Mouse (Mus musculus) left cerebral cortex, postnatal 10 days (tissue): ENCODE data around the gene Foxn3. TPM values are rescaled to one million over a fixed set of nuclear protein-coding genes. Genes with fewer than 3 reads are reported as not detected.

Experiments
- DNase-seq, 2 experiments: peaks; one replicate each; pipeline ENCODE4 v3.0.0; 2021 to 2022; ENCODE audit warnings: low spot score in 2 of 2, mixed read lengths in 1 of 2; ENCODE audit errors: extremely low spot score in 1 of 2
- intact Hi-C: fragments of 180-260 bp; cut with DNase I; formaldehyde crosslinking; loops from one replicate; pipeline ENCODE4 v1.15.1; 2025
- total RNA-seq, 2 experiments: library from RNA; stranded (reverse); gene quantifications; 2 replicates each; pipeline ENCODE4 v1.2.3; 2021

Gene Foxn3
- total RNA-seq, 2 experiments from 2014 or later, result 50.7 to 65.1 TPM

- no peak for DNase-seq
Measured at GRCm38 (mm10) chr12:99263592-99264335, 299.6 kb downstream of the Foxn3 start.

DNA sequence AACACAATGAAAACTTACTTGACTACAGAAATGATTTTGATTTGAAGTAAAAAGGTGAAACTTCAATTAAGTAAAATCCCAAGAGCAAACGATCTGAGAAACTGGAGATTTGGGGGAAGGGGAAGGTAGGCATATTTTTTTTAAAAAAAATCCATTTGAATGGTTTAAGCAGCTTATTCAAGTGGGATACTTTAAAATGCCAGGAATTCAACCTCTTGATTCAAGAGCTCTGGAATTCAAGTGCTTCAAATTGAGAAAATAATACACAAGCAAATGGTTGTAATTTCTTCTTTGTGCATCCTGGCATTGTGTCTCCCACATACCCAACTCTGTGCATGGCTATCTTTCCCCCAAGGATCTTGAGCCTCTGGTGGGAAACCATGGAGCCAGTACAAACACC lies 300.5 kb downstream of the Foxn3 start:
- intact Hi-C loops, result no loop called here
- no peak for DNase-seq

More at GRCm38 (mm10) chr12:99263592-99264335, 299.6 kb downstream of the Foxn3 start:
- intact Hi-C loops, result no loop called here

DNA sequence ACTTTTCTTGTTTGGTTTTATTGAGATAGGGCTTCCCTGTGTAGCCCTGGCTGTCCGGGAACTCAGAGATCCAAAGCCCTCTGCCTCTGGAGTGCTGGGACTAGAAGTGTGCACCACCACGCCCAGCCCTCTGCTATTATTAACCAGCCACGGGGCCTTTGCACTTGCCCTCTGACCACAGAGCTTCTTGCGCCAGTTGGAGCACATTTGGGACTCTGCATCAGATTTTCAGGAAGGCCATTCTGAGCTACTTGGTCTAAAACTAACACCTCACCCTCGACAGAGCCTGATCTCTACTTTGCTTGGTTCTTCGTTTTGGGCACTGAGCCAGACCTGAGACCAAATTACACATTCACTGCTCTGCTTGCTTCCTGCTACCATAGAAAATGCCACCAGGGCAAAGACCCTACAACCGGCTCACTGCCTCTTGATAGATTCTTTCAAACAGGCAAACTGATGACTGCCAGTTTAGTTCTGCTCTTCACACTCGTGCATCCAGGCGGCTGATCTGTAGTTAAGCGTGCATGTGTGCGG lies 301.2 kb downstream of the Foxn3 start:
- intact Hi-C loops, result no loop called here
- no peak for DNase-seq

DNA sequence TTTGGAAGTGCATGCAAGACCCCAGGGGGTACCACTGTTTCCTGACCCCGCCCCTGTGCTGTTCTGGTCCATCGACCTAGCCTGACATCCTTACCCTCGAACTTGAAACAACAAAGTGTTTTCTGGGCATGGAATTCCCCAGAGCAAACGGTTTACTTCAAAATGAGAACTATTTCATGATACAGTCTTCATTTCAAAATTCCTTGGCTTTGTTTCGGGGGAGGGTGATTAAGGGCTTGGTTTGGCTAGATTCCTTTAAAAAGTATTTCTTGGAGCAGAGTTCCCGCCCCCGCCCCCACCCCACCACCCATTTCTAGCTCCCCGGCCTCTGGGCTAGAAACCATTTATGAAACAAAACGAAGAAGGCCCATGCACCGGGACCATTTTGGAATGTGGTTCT lies 303.2 kb downstream of the Foxn3 start:
- intact Hi-C loops, result no loop called here
- DNase-seq, result no peak

DNA sequence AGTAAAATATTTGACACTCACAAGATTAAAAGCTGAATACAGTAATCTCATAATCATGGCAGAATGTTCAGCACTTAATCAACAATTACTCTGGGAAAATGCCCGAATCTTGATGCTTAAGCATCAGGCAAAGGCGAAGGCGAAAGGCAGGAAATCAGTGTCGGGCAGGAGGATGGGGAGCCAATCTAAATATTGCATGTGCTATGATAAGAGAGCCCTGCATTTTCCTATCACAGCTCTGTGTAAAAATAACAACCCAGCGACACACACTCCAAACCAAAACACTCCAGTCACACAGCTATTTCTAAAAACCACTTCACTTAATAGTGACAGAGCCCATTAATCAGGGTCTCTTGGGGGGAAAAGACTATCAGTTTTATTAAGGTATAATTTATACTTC lies 305.8 kb downstream of the Foxn3 start:
- intact Hi-C loops, result no loop called here
- DNase-seq, result no peak

DNA sequence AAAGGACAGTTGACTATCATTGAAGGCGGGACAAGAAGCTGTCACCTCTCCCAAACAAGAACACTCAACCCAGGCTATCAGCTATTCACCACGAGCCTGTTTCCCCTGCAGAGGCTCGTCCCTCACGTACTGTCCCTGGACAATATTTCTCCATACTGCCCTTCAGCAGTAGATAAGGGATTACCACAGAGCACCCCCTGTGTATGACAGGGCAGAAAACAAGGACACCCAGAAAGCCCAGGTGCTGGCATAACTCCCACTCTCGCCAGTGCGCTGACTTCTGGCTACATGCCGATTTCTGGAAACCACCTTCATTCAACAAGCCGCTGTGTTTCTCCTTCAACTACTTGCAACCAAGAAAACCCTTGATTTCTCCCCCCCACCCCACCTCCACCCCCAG lies 306.4 kb downstream of the Foxn3 start:
- no peak for DNase-seq
- intact Hi-C loops, result no loop called here

DNA sequence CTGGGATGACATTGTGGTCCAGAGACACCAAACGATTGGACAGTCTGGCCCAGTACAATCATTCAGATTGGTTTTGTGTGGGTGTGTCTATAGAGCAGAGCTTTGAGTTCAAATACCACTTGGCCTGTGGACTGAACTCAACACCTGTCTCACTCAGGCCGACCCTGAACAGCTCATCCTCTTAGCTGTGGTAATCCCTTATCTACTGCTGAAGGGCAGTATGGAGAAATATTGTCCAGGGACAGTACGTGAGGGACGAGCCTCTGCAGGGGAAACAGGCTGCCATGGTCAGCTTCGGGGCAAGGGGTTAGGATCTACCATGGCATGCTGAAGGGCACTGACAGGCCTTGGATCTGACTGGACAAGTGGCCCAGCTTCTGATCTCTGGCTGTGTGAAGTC lies 306.9 kb downstream of the Foxn3 start:
- DNase-seq, result no peak
- intact Hi-C loops, result no loop called here

- DNase-seq, result no peak
- intact Hi-C loops, result no loop called here
Measured at GRCm38 (mm10) chr12:99254436-99254835, 308.9 kb downstream of the Foxn3 start.

- no peak for DNase-seq
- intact Hi-C loops, result no loop called here
Measured at GRCm38 (mm10) chr12:99253562-99253961, 309.8 kb downstream of the Foxn3 start.

GRCm38 (mm10) chr12:99248606-99249005 lies 314.8 kb downstream of the Foxn3 start:
- intact Hi-C loops, result no loop called here

GRCm38 (mm10) chr12:99247939-99248338 lies 315.4 kb downstream of the Foxn3 start:
- intact Hi-C loops, result no loop called here

More at GRCm38 (mm10) chr12:99248606-99249005, 314.8 kb downstream of the Foxn3 start:
- no peak for DNase-seq

DNA sequence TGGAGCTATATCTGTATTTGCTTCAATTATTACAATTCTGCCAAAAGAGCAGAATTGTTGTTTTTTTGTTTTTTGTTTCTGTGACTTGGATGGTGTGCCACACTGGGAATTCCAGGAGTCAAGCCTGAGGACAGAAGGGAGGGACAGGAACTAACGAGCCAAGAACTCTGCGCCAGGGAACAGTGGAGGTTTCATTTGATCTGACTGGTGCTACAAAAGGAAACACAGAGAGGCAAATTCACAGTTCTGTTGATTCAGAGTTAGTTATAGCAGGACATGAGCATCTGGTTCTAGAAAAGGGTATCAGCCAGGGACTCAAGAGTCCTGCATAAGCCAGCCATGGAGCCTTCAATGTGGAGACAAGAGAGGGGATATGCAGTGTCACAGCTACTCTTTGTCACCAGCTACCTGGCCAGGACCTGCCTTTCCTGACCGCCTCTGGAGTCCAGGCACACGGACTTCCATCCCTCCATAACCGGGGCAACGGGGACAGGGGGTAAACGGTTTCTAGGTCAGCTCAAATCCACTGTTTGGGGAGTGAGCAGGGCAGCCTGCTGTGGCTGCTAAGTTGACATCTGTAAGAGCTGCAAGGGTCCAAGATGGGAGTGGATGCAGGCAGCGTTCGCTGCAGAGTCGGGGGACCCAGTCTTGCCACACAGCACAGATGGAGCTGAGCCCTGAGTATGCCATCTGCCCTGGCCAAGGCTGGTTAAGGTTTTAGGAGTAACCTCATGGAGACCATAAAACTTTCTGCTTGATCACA lies 316.2 kb downstream of the Foxn3 start:
- intact Hi-C loops, result no loop called here
- DNase-seq, result no peak

More at GRCm38 (mm10) chr12:99247939-99248338, 315.4 kb downstream of the Foxn3 start:
- DNase-seq, result no peak

DNA sequence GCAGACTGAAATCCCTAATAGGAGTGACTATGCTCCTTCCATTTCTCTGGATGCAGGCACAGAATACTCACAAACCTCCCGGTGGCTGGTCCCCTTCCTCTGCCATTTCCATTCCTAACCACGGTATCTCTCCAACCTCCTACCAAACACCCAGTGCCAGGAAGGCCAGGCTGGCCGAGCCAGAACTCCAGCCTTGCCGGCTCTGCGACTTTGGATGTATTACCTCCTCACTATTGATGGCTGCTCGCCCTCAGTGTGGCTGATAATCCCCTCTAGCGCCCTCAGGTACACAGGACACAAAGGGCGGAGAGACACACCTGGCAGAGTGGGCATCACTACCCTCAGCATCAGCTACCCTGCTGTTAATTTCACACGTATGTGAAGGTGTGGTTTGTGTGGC lies 318.7 kb downstream of the Foxn3 start:
- DNase-seq, result no peak
- intact Hi-C loops, result no loop called here

DNA sequence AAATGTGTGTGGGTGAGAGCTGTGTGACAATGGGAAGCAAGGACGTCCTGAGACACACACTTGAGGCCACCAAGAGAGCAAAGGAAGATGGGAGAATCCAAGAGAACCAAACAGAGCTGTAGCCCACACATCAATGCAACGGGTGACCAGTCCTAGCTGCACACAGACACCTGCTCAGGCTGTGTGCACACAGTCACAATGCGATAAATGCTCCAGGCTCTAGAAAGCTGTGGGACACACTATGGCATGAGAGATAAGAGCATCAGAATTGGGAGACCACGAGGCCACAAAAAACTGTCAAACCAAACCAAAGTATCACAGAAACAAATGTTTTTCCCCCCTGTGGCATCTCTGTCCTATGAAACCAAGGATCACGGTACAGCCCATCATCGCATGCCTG lies 319.1 kb downstream of the Foxn3 start:
- intact Hi-C loops, result no loop called here

GRCm38 (mm10) chr12:99243316-99243715 lies 320.1 kb downstream of the Foxn3 start:
- intact Hi-C loops, result no loop called here

More for the DNA sequence above, 319.1 kb downstream of the Foxn3 start:
- no peak for DNase-seq

GRCm38 (mm10) chr12:99240185-99240726 lies 323.1 kb downstream of the Foxn3 start:
- intact Hi-C loops, result no loop called here
- no peak for DNase-seq

More at GRCm38 (mm10) chr12:99243316-99243715, 320.1 kb downstream of the Foxn3 start:
- no peak for DNase-seq

DNA sequence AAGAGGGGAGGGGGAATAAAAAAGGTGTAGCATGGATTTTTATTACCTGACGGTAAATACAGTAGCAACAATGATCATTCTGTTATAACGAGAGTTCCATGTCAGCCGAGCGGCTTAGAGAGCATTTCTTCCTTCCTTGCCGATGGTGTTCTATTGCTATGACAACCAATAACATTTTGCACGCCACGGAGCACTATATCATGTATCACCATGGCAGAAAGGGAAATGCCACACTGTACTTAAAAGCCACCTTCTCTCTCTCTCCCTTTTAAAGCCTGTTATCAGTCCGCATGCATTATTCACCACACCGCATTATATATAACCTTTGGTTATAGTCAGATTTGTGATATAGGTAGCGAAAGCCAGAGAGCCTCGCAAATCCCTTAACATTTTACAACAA lies 323.6 kb downstream of the Foxn3 start:
- no peak for DNase-seq
- intact Hi-C loops, result no loop called here

DNA sequence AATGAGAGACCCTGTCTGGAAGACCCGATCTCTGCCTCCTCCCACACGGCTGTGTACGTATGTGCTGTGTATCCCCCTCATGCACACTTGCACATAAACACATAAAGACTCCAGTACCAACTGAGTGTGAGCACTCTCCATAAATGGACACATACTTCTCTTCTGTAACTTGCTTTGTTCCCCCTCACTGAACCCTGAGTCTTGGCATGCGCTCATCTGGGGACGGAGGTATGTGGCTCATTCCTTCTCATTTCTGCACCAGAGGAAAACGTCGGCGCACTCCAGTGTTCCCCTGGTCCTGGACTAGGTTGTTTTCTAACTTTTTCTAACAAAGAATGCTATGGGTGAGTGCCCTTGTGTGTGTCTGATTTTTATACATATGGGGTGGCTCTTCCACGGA lies 325.9 kb downstream of the Foxn3 start:
- DNase-seq, result no peak
- intact Hi-C loops, result no loop called here

GRCm38 (mm10) chr12:99234346-99234745 lies 329.0 kb downstream of the Foxn3 start:
- DNase-seq, result no peak
- intact Hi-C loops, result no loop called here

- intact Hi-C loops, result no loop called here
- no peak for DNase-seq
Measured at GRCm38 (mm10) chr12:99233386-99233785, 330.0 kb downstream of the Foxn3 start.
